Mouse (Mus musculus): ENCODE results near the gene Shank1.

Gene Shank1

DNA sequence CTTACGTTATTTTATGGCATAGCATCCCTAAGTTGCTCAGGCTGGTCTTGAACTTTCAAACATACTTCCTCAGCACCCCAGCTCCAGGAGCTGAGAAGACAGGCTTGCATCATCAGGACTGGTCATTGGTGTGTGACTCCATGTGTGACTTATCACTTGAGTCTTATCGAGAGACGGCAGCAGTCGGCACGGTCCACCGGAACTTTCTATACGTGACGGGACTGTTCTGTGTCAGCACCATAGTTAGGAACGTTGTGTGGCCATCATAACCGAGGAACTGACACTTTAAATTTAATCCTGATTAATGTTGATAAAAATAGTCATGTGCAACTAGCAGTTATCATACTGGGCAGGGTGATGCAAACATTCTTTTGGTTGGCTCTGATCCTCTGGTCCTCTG, 31.1 kb downstream of the Shank1 start:
- no peak for DNase-seq

DNA sequence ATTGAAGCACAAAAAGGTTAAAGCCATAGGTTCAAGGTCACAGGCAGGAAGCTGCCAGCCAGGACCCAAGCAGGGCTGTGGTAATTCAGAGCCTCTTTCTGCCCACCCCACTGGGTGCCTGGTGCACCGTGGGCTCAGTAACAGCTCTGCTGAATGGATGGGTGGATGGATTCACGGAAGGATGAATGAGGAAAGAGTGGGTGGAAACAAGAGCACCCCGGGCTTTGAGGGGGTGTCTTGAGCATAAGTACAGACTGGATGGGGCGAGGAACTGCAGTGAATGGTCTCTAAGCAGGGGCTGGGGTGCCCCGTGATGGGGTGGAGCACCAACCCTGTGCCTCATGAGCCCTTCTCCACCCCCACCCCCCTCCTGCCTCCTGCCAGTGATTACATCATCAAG, 31.7 kb downstream of the Shank1 start:
- peak in 1 of 2 experiments; percentile 5 for DNase-seq

DNA sequence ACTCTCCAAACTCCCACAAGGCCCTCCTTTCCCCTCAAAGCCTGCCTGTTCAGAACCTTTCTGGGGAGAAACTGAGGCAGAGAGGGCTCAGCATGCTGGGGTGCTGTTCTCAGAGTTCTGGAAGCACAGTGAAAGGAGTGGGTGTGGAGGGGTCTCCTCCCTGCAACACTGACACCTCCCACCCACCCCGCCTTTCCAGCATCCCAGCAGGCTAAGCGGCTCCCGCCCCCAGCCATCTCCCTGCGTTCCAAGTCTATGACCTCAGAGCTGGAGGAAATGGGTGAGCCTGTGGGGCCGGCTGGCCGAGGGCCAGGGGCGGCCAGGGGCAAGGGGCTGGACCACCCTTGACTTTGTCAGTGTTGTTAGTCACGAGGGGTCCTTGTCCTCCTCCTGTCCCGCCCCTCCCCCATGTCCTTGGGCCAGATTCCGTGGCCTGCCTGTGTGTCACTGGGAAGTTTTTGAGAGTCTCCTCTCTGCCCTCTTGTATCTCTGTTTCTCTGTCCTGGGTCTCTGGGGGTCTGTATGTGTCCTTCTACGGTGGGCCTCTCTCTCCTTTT, 33.5 kb downstream of the Shank1 start:
- peak in 1 of 2 experiments; percentile 25 for DNase-seq

DNA sequence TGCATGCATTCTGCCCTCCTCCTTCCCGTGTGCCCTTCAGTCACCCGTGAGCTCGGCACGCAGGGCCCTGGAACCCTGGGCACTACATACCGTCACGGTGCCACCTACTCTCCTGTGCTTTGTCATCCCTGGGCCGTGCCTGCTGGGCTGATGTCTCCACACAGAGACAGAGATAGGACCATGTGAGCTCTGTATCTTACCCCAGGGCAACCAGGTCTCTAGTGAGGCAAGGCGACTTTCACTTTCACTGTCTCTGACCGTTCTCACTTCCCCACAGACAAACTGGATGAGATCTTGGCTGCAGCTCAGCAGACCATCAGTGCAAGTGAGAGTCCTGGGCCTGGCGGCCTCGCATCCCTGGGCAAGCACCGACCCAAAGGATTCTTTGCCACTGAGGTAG, 34.6 kb downstream of the Shank1 start:
- peak in 1 of 2 experiments; percentile 7 for DNase-seq

DNA sequence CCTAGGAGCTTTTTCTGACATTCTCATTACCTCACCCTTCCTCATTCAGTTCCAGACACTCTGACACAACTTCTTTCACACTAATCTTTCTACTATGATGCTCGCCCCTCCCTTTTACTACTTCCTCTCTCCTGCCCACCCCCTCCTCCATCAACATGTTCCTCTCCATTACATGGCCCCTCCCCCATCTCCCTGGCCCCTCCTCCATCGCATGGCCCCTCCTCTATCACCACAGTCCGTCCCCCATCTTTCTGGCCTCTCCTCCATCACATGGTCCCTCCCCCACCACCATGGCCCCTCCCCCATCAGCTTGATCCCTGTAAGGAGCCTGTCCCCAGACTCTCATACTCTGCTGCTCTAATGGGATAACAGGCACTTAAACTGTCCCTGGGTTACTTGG, 39.0 kb downstream of the Shank1 start:
- DNase-seq, result peak in 1 of 2 experiments; percentile 26

DNA sequence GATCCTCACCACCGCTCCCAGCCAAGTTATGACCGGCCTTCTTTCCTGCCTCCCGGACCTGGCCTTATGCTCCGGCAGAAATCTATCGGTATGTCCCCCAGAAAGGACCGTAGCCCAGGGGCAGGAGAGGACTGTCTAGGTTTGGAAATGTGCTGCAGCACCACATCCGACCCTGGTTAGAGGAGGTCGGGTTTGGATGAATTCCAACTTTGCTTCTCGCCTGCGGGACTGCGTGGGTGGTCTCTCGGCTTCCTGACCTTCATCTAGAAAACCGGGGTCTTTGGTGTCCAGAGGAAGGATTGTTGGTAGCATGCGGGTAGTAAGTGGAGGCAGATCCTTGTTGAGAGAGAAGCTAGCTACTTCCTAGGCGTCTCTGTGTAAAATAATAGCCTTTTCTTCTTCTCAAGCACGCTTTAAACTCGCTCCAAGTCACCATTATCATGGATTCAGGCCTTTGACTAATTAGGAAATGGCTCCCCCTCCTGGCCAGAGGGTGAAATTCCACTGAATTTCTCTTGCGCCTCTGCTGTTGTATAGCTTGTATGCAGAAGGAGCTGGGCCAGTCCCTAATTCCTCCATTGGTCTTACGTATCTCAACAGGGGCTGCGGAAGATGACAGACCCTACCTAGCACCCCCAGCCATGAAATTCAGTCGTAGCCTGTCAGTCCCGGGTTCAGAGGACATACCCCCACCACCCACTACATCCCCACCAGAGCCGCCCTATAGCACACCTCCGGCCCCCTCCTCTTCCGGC, 41.1 kb downstream of the Shank1 start:
- DNase-seq, result peak; percentile 88 to 89

DNA sequence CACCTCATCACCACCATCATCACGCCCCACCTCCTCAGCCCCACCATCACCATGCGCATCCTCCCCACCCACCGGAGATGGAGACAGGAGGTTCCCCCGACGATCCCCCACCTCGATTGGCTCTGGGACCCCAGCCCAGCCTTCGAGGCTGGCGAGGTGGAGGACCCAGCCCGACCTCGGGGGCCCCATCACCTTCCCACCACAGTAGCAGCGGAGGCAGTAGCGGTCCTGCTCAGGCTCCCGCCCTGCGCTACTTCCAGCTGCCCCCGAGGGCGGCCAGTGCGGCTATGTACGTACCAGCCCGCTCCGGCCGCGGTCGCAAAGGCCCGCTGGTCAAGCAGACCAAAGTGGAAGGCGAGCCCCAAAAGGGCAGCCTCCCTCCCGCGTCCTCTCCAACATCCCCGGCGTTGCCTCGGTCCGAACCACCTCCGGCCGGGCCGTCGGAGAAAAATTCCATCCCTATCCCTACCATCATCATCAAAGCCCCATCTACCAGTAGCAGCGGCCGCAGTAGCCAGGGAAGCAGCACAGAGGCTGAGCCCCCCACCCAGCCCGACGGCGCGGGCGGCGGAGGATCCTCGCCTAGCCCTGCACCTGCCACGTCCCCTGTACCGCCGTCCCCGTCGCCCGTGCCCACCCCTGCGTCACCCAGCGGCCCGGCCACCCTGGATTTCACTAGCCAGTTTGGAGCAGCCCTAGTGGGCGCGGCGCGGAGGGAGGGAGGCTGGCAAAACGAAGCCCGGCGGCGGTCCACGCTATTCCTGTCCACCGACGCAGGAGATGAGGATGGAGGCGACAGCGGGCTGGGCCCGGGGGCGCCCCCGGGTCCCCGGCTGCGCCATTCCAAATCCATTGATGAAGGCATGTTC, 42.1 kb downstream of the Shank1 start:
- peak; percentile 29 to 49 for DNase-seq

DNA sequence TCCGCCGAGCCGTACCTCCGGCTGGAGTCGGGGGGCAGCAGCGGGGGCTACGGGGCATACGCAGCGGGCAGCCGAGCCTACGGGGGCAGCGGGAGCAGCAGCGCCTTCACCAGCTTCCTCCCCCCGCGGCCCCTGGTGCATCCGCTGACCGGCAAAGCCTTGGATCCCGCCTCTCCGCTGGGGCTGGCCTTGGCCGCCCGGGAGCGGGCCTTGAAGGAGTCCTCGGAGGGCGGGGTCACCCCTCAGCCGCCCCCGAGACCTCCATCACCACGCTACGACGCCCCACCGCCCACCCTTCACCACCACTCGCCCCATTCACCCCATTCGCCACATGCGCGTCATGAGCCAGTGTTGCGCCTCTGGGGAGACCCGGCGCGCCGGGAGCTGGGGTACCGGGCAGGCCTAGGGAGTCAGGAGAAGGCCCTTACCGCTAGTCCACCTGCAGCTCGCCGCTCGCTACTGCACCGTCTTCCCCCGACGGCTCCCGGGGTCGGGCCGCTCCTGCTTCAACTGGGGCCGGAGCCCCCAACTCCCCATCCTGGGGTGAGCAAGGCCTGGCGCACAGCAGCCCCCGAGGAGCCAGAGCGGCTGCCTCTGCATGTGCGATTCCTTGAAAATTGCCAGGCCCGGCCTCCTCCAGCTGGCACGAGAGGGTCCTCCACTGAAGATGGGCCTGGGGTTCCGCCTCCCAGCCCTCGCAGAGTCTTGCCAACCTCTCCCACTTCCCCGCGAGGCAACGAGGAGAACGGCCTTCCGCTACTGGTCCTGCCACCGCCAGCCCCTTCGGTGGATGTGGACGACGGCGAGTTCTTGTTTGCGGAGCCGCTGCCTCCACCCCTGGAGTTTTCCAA, 42.9 kb downstream of the Shank1 start:
- DNase-seq, result peak; percentile 42 to 43

DNA sequence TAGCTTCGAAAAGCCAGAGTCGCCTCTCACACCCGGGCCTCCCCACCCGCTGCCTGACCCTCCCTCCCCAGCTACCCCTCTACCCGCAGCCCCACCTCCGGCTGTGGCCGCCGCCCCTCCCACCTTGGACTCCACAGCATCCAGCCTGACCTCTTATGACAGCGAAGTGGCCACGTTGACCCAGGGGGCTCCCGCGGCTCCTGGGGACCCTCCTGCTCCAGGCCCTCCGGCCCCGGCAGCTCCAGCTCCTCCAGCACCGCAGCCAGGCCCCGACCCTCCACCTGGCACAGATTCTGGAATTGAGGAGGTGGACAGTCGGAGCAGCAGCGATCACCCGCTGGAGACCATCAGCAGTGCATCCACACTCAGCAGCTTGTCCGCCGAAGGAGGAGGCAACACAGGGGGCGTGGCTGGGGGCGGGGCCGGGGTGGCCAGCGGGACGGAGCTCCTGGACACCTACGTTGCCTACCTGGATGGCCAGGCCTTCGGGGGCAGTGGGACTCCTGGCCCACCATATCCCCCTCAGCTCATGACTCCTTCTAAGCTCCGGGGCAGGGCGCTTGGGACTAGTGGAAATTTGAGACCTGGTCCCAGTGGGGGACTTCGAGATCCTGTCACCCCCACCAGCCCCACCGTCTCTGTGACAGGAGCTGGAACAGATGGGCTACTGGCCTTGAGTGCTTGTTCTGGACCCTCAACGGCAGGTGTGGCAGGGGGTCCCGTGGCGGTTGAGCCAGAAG, 43.7 kb downstream of the Shank1 start:
- peak; percentile 37 to 63 for DNase-seq

DNA sequence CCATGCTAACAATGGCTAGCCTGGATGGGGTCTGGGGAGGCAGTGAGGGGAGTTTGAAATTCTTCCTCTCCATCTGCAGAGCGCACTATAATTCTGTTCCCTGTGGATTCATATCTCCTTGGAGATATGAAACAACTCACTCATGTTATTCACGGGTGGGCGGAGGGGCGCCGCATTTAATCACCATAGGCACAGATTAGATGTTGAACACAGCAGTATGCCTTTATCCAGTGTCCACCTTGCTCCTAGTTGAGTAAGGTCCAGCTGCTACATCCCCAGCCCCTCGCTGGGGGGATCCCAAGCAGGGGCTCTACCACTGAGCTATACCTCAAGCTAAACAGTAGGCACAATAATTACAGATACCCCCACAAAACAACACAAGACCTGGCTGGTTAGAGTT, 45.4 kb downstream of the Shank1 start:
- DNase-seq, result peak in 1 of 2 experiments; percentile 15

DNA sequence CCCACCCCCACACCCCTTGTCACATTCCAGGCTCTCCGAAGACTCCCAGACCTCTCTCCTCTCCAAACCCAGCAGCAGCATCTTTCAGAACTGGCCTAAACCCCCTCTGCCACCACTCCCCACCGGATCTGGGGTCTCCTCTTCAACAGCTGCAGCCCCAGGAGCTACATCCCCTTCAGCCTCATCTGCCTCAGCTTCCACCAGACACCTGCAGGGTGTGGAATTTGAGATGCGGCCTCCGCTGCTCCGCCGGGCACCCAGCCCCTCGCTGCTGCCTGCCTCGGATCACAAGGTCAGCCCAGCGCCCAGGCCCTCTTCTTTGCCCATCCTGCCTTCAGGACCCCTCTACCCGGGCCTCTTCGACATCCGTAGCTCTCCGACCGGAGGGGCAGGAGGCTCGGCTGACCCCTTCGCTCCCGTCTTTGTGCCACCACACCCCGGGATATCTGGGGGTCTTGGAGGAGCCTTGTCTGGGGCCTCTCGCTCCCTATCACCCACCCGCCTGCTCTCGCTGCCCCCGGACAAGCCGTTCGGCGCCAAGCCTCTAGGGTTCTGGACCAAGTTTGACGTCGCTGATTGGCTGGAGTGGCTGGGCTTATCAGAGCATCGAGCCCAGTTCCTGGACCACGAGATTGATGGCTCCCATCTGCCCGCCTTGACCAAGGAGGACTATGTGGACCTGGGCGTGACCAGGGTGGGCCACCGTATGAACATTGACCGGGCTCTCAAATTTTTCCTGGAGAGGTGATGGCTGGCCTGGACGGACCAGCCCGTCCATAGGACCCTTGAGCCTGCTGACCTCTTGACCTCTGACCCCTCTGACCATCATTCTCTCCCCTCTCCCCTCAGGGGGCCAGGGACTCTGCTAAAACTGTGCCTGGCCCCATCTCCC, 46.8 kb downstream of the Shank1 start:
- DNase-seq, result peak; percentile 27 to 45

DNA sequence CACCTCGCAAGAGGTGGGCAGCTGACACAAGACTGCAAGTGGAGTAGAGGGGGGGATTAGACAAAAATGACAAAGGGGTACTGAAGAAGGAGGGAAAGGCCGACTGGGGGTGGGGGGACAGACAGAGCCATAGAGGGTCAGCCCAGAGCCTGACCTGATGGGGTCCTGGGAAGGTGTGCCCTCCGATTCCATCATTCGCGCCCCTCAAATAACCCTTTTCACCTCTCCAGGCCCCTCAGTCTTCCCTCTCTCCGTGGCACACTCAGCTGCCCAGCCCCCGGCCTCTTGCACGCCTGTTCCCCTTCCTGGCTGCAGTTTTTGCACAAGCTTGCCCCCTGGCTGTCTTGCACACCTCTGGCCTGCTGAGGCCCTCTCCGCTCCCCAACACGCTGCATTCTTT, 47.5 kb downstream of the Shank1 start:
- DNase-seq, result peak in 1 of 2 experiments; percentile 41

DNA sequence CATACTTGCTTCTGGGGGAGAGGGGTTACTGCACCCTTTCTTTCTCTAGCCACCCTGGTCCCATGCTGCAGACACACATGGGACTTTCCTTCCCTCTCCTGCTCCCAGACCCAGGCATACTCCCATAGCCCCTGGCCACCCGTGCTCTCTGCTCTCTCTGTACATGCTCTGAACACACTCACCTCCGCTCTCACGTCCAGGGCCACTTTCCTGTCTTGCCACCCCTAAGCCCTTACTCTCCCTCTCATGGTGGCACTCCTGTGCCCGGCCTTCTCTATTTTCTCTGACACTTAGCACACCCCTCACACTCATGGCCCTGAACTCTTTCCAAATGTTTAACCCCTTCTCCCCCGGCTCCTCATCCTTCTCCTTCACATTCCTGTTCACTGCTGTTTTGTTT, 48.0 kb downstream of the Shank1 start:
- DNase-seq, result peak; percentile 20 to 32

DNA sequence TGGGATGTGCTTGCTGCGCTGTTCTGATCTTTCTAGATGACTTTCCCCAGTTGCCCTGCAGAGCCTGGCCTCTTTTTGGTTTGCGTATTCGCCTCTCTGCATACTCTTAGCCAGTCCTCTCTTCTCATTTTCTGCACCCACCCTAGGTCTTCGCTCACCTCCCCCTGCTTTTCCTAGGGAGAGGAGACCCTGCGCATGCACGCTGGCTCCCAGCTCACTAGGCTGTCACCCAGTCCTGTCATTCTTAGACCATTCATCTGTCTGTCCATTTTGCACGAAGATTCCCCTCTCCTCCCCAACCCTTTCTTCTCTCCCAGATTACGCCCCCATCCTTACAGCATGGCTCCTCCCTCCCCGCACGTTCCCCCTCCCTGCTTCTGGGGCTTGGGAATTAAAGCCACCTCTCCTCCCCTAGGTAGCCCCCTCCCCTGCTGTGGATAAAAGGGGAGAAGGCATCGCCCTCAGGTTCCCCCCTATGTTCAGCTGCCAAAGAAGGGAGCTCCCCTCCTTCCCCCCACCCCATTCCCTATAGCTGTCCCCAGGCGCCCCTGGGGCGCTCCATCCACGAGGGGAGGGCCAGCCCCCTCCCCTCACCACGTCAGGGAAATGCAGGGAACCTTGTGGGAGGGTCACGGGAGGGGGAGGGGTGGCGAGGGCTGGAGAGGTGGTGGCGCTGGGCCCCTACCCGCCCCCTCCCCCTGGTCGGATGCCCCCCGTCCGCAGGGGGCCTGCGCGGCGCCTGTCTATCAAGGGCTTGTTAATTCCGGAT, 49.0 kb downstream of the Shank1 start:
- peak; percentile 35 to 75 for DNase-seq

DNA sequence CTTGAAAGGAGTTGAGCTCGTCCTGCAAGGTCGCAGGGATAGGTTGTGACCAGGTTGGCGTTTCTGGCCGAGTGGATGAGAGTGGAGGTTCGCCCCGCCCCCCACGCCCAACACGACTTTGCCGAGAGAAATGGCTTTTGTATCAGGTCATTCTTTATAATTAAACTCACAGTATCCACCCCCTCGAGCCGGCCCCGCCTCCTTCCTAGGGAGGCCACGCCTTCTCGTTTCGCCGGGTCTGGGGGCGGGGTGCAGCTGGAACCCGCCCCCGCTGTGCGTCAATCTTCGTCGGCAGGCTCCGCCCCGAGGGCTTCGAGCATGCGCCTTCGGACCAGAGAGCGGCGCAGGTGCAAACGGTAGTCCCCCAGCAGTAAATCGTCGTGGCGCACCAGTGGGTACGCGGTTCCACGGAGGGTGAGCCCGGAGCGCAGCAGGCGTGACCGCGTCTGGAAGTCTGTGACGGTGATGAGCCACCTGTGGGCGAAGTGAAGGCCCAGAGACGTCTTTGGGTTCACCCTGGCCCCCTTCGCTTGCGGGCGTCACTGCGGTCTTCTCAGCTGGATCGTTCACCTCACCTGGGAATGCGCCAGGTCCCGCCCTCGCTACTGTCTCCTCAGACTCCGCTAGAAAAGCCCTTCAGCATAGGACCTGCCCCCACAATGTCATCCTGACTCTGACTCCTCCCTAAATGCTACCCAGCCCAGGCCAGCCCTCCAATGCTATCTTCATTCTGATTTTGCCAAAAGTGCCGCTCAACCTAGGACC, 50.0 kb downstream of the Shank1 start:
- peak; percentile 96 to 98 for DNase-seq

DNA sequence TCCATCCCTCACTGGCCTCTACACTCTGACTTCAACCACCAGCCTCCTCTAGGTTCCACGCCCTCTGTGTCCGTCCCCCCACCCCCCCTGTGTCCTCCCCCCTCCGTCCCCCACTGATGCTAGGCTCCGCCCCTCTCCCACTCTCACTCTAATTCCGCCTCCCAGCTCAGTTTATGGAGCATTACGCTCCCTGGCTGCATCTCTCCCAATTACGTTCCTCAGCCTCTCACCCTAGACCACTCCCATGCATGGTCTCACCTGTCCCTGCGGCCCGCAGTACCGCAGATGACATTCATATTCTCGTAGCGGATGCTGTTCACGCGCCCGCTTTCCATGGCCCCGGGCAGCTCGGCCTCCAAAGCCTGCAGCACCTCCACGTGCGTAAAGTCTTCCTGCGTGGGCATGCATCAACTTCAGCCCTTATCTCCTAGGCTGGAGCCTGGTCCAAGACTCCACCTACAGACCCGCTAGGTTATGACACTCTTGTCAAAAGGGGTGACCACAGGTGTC, 50.8 kb downstream of the Shank1 start:
- peak; percentile 66 to 67 for DNase-seq

DNA sequence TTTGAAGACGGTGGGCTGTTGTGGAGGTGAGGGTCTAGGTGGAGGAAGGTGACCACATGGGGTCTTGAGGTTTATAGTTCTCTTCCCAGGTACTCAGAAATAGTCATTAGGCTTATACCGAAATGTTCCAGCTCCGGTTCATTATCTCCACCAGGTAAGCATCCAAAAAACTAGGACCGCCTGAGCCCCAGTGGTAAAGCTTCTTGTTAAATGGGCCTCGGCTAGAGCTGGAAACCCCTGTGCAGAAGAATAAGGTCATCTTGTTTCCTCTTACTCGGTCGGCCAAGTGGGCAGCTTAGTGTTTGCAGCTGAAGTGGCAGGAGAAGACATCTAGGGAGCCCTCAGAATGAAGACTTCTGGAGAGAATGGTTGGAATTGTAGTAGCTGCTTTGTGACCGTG, 62.6 kb downstream of the Shank1 start:
- no peak for DNase-seq

DNA sequence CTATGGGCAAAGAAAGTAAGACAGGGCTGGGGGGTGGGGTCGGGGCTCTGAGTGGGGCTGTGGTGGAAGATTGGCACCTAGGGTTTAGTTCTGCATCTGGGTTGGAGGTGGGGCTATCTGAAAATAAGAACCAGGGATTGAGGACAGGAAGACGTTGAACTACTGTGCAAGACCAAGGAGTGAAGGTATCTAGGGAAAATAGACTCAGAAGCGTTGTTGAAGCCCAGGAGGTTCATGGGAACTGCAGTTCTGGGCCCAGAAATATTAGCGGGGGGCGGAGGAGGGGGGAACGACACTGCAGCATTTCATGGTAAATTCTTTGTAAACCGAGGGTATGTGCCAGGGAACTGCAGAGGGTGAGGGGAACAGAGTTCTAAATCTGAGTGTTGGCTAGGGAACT, 63.4 kb downstream of the Shank1 start:
- DNase-seq, result no peak

Measured in cerebellum, postnatal 25 days (tissue).